Mouse (Mus musculus) C2C12 (cell line): ENCODE results near the gene Gbp3. TPM values are rescaled to one million over a fixed set of nuclear protein-coding genes. Genes with fewer than 3 reads are reported as not detected.

Experiments
- H3K27me3 ChIP-seq: one replicate; pipeline ENCODE4 v1.6.1; 2011; ENCODE audit not compliant: control insufficient read depth, insufficient read depth, insufficient read length
- H3K36me3 ChIP-seq: one replicate; pipeline ENCODE4 v1.6.1; 2011; ENCODE audit not compliant: control insufficient read depth, insufficient read depth
- H3K4me3 ChIP-seq: one replicate; pipeline ENCODE4 v1.5.1; 2011; ENCODE audit warnings: mild to moderate bottlenecking, control low read depth; ENCODE audit not compliant: poor library complexity, insufficient read depth, severe bottlenecking
- H3K79me2 ChIP-seq: one replicate; pipeline ENCODE4 v1.6.1; 2011; ENCODE audit not compliant: control insufficient read depth, insufficient read depth
- H3K79me3 ChIP-seq: one replicate; pipeline ENCODE4 v1.6.1; 2011; ENCODE audit warnings: low read depth, control low read depth
- H3ac ChIP-seq: one replicate; pipeline ENCODE3; 2011; ENCODE audit warnings: low read depth; ENCODE audit not compliant: control insufficient read depth, insufficient read length
- CEBPB ChIP-seq: IDR thresholded peaks from one replicate; pipeline ENCODE4 v1.6.1; 2011; ENCODE audit warnings: low read depth, mild to moderate bottlenecking, control low read depth, moderate library complexity
- CTCF ChIP-seq: IDR thresholded peaks from one replicate; pipeline ENCODE4 v1.5.1; 2011; ENCODE audit not compliant: control insufficient read depth, insufficient read depth, insufficient read length
- FOSL1 ChIP-seq: IDR thresholded peaks from one replicate; pipeline ENCODE4 v1.8.0; 2011; ENCODE audit warnings: mild to moderate bottlenecking, low read length; ENCODE audit not compliant: poor library complexity, insufficient read depth, severe bottlenecking
- MAX ChIP-seq: IDR thresholded peaks from one replicate; pipeline ENCODE4 v1.6.1; 2011; ENCODE audit warnings: mild to moderate bottlenecking, control low read depth
- MYOD1 ChIP-seq: IDR thresholded peaks from one replicate; pipeline ENCODE4 v1.6.1; 2011; ENCODE audit warnings: low read depth; ENCODE audit not compliant: control insufficient read depth, insufficient read length
- MYOG ChIP-seq: IDR thresholded peaks from one replicate; pipeline ENCODE4 v1.6.1; 2011; ENCODE audit not compliant: control insufficient read depth, insufficient read length; ENCODE audit errors: extremely low read depth
- USF1 ChIP-seq: IDR thresholded peaks from one replicate; pipeline ENCODE4 v1.6.1; 2011; ENCODE audit warnings: low read depth, mild to moderate bottlenecking, control low read depth, moderate library complexity
- polyA plus RNA-seq: library from polyadenylated mRNA; unstranded; fragments of >200 nt; fragmentation: generic; extraction: Trizol; gene quantifications from one replicate; pipeline ENCODE4 v1.2.1, GENCODE M21; 2012; ENCODE audit warnings: missing spikeins

The Gbp3 gene
- polyA plus RNA-seq, 1 experiment: 0.11 TPM

DNA sequence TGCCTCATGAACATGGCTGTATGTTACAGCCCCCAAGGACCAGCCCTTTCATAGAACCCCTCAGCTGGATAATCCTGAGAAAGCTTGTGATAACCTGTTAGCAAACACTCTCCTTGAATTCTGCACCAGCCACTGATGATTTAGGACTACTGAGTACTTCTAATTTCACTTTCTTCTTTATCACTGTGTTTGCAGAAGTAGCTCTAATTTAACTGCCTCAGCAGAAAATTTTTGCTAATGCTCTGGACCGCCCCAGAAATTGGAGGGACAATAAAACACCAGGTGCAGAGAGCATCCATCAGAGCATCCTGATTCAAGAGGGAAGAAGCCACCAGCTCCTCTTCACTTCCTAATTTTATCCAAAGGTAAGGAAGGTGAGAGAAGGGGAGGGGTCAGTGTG, 34.7 kb downstream of the Gbp3 start, which contains the start of gene Gbp2b:
TSS of gene Gbp2b (plus strand) at position 301 of the 400 bp plus-strand sequence.
- H3K4me3 ChIP-seq: no peak within 1 kb of the TSS
- no peaks in the 10 kb centered on the region for H3K79me3 ChIP-seq
- TF ChIP-seq MYOD1 (no peak), MYOG (no peak), MAX (no peak), FOSL1 (no peak), CEBPB (no peak), CTCF (no peak), USF1 (no peak)
- H3K79me2 ChIP-seq: no peaks in the 10 kb centered on the region
- no peaks in the 10 kb centered on the region for H3K27me3 ChIP-seq
- H3K36me3 ChIP-seq: no peaks in the 10 kb centered on the region
- H3ac ChIP-seq: no peak within 1 kb of the TSS

DNA sequence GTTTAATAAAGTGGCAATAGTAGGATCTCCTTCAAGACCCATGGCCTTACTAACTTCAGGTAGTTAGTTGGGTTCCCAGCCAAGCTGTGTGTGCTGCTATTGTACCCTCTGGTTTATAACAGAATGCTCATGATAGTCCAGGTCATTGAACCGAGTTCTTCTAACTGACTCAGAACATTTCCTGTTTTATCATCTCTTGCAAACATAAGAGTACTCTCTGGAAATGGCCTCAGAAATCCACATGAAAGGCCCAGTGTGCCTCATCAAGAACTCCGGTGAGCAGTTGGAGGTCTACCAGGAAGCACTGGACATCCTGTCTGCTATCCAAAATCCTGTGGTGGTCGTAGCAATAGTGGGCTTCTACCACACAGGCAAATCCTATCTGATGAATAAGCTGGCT, 38.1 kb downstream of the Gbp3 start:
- Histone ChIP-seq H3K79me2 (no peaks in the 10 kb centered on the region), H3K27me3 (no peaks in the 10 kb centered on the region), H3K79me3 (no peaks in the 10 kb centered on the region), H3K36me3 (no peaks in the 10 kb centered on the region), H3K4me3 (no peak overlapping the region), H3ac (no peak overlapping the region)
- TF ChIP-seq CEBPB (no peak), MYOG (no peak)

DNA sequence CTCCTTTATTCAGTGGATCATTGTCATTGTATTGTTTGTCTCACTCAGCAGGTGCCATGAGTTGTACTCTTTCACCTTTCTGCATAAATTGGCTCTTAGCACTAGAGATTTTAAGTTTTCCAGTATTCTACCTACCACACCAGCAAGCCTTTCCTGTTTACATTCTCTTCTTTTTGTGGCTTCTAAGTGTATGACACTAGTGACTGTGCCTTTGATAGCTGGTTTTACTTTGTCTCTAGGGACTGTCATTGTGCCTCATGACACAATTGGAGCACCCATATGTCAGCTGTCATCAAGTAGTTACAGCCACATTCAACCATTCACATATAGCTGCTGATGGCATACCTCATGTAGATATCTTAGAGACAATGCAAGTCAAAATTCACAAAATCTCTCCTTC, 41.8 kb downstream of the Gbp3 start:
- TF ChIP-seq USF1: no peak
- no peak for TF ChIP-seq MYOD1
- no peak for TF ChIP-seq MAX
- no peak for TF ChIP-seq MYOG
- no peak for TF ChIP-seq FOSL1
- no peak for TF ChIP-seq CEBPB
- no peak for TF ChIP-seq CTCF
- no peaks in the 10 kb centered on the region for H3K79me2 ChIP-seq
- H3K4me3 ChIP-seq: no peak overlapping the region
- H3K27me3 ChIP-seq: no peaks in the 10 kb centered on the region
- no peaks in the 10 kb centered on the region for H3K79me3 ChIP-seq
- H3ac ChIP-seq: no peak overlapping the region
- H3K36me3 ChIP-seq: no peaks in the 10 kb centered on the region

DNA sequence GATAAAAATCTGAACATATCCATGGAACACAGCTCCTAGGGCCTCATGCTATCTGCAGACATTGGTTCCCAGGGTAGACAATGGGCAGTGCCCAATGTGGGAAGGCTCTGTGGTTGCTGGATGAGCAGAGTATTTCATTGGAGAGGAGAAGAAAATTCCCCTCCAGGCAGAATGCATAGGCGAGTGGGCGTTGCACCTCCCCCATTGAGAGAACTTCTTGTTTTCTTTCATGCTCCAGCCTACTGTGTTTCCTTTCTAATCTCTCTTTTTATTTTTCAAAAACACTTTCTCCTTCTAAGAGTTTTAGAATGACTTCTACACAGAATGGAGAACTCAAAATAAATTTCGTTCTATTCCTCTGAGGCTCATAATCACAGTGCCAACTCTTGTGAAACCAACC, 58.8 kb downstream of the Gbp3 start:
- TF ChIP-seq MAX (no peak), CEBPB (no peak), MYOD1 (no peak), CTCF (no peak), USF1 (no peak), FOSL1 (no peak)
- no peaks in the 10 kb centered on the region for H3K36me3 ChIP-seq
- H3ac ChIP-seq: no peak overlapping the region
- H3K79me2 ChIP-seq: no peaks in the 10 kb centered on the region
- no peaks in the 10 kb centered on the region for H3K79me3 ChIP-seq
- peaks cover 3% of the 10 kb centered on the region for H3K27me3 ChIP-seq
- H3K4me3 ChIP-seq: no peak overlapping the region

DNA sequence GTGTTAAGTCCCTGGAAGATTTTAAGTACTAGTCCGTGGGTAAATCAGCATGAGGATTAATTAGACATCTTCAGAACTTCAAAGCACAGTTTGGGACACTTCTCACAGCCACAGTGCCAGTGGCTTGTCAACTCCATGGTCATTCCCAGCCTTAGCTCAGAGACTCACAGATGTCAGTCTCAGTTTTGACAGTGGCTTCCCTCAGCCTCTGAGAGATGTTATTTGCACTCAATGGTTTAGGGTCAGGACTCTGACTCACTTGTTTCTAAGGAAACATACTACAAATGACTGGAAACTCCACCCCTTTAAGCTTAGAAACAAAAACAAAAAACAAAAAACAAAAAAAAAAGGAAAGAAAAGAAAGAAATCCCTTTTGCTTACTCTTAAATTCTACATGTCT, 59.8 kb downstream of the Gbp3 start:
- Histone ChIP-seq H3K79me2 (no peaks in the 10 kb centered on the region), H3K27me3 (peaks cover 4% of the 10 kb centered on the region), H3K36me3 (no peaks in the 10 kb centered on the region), H3K4me3 (no peak overlapping the region), H3K79me3 (no peaks in the 10 kb centered on the region), H3ac (no peak overlapping the region)
- TF ChIP-seq CEBPB: no peak
- TF ChIP-seq MAX: no peak
- TF ChIP-seq CTCF: no peak
- no peak for TF ChIP-seq USF1
- TF ChIP-seq MYOD1: no peak
- no peak for TF ChIP-seq MYOG
- no peak for TF ChIP-seq FOSL1

DNA sequence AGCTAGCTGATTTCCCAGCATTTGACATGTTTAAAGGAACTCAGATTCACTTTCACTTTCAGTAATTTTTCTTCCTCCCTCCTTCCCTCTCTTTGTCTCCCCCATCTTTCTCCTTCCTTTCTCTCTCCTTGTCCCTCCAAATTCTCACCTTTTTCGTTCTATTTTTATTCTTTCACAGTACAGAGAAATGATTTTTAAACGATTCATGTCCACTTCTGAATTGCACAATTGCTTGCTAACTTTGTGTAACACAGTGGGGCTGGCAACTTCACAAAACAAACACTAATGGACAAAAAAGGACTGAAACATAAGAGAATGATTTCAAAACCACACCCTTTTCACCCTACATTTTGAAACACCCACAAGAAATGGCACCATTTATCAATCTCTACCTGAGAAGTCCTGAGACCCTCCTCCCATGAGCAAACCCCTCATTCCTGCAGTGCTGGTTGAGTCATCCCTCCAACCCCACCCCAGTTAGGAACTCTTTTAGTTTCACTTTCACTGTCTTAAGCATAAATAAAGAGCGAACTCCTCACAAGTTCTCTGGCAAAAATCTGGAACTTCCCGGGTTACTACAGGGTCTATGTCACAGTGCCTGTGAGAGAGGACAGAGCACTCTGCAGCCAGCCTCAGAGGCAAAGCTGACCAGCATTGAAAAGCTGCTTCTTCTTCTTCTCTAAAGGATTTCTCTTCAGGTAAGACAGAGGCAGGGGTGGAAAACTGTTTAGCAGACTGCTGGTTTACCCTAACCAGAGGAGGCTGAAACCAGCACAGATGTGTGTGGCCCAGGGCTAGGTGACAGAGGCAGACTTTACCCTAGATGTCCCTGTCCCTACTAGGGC, 60.5 kb downstream of the Gbp3 start, which contains the start of gene Gbp2:
TSS of gene Gbp2 (plus strand) at position 492 of the 845 bp plus-strand sequence.
- Histone ChIP-seq H3ac (peak within 1 kb of the TSS; percentile 45), H3K79me2 (no peaks in the 10 kb centered on the region), H3K79me3 (no peaks in the 10 kb centered on the region), H3K27me3 (peaks cover 4% of the 10 kb centered on the region), H3K4me3 (peak within 1 kb of the TSS; percentile 27), H3K36me3 (no peaks in the 10 kb centered on the region)
- TF ChIP-seq MYOG (no peak), CEBPB (peak; percentile 96)
